Mouse (Mus musculus): ENCODE results near the gene Zmynd10.
"Not testable (repeated sequence)": the region's sequence is repeated elsewhere in the genome, so short reads cannot be mapped to it uniquely, and the experiment has no call there.

The Zmynd10 gene

GRCm38 (mm10) chr9:107555701-107556100, 8.6 kb downstream of the Zmynd10 start:
- DNase-seq (ENCODE audit: low spot score), result no peak

GRCm38 (mm10) chr9:107556346-107556745, 9.2 kb downstream of the Zmynd10 start:
- no peak for DNase-seq (ENCODE audit: low spot score)

GRCm38 (mm10) chr9:107563029-107563581, 16.0 kb downstream of the Zmynd10 start, which contains the start of gene Tusc2:
TSS of gene Tusc2 (plus strand) at chr9:107563255.
- DNase-seq (ENCODE audit: low spot score), result peak; percentile 75

- not testable (repeated sequence) for DNase-seq (ENCODE audit: low spot score)
Observed at GRCm38 (mm10) chr9:107565556-107565955, 18.5 kb downstream of the Zmynd10 start.

GRCm38 (mm10) chr9:107566041-107566709, 19.1 kb downstream of the Zmynd10 start:
- DNase-seq (ENCODE audit: low spot score), result no peak

GRCm38 (mm10) chr9:107566855-107567254, 19.8 kb downstream of the Zmynd10 start:
- DNase-seq (ENCODE audit: low spot score), result no peak

- no peak for DNase-seq (ENCODE audit: low spot score)
Observed at GRCm38 (mm10) chr9:107567702-107568319, 20.7 kb downstream of the Zmynd10 start, which contains the start of gene Hyal2. TSS of gene Hyal2 (plus strand) at chr9:107567945.

- DNase-seq (ENCODE audit: low spot score), result no peak
Observed at GRCm38 (mm10) chr9:107568331-107569261, 21.5 kb downstream of the Zmynd10 start.

- no peak for DNase-seq (ENCODE audit: low spot score)
Observed at GRCm38 (mm10) chr9:107569270-107569669, 22.2 kb downstream of the Zmynd10 start.

GRCm38 (mm10) chr9:107570016-107570415, 22.9 kb downstream of the Zmynd10 start:
- DNase-seq (ENCODE audit: low spot score), result no peak

- no peak for DNase-seq (ENCODE audit: low spot score)
Observed at GRCm38 (mm10) chr9:107570845-107571244, 23.7 kb downstream of the Zmynd10 start.

GRCm38 (mm10) chr9:107571534-107572326, 24.6 kb downstream of the Zmynd10 start:
- DNase-seq (ENCODE audit: low spot score), result no peak

- DNase-seq (ENCODE audit: low spot score), result no peak
Observed at GRCm38 (mm10) chr9:107572327-107572662, 25.2 kb downstream of the Zmynd10 start.

GRCm38 (mm10) chr9:107573774-107574173, 26.7 kb downstream of the Zmynd10 start:
- DNase-seq (ENCODE audit: low spot score), result not testable (repeated sequence)

GRCm38 (mm10) chr9:107575579-107576356, 28.7 kb downstream of the Zmynd10 start:
- no peak for DNase-seq (ENCODE audit: low spot score)

GRCm38 (mm10) chr9:107576357-107577107, 29.4 kb downstream of the Zmynd10 start, which contains the start of gene Hyal1:
TSS of gene Hyal1 (plus strand) at chr9:107576927.
- DNase-seq (ENCODE audit: low spot score), result no peak

- DNase-seq (ENCODE audit: low spot score), result no peak
Observed at GRCm38 (mm10) chr9:107577871-107578270, 30.8 kb downstream of the Zmynd10 start.

- DNase-seq (ENCODE audit: low spot score), result no peak
Observed at GRCm38 (mm10) chr9:107578587-107578986, 31.5 kb downstream of the Zmynd10 start, which contains the start of gene Naa80. TSS of gene Naa80 (plus strand) at chr9:107578887.

- DNase-seq (ENCODE audit: low spot score), result no peak
Observed at GRCm38 (mm10) chr9:107579023-107579900, 32.2 kb downstream of the Zmynd10 start.
